Mouse (Mus musculus): ENCODE results near the gene Tent2.

Tent2 gene

GRCm38 (mm10) chr13:93191831-93192645 is at the start of gene Tent2:
Tent2 (minus strand) TSS chr13:93192385.
- DNase-seq (ENCODE audit: low read depth, low spot score): peak; percentile 97

GRCm38 (mm10) chr13:93241180-93241579 is 49.0 kb upstream of the Tent2 start:
- no peak for DNase-seq (ENCODE audit: low read depth, low spot score)

GRCm38 (mm10) chr13:93239561-93239960 is 47.4 kb upstream of the Tent2 start:
- no peak for DNase-seq (ENCODE audit: low read depth, low spot score)

GRCm38 (mm10) chr13:93239134-93239533 is 46.9 kb upstream of the Tent2 start:
- no peak for DNase-seq (ENCODE audit: low read depth, low spot score)

GRCm38 (mm10) chr13:93237677-93238398 is 45.7 kb upstream of the Tent2 start:
- peak; percentile 66 for DNase-seq (ENCODE audit: low read depth, low spot score)

- DNase-seq (ENCODE audit: low read depth, low spot score): no peak
Observed at GRCm38 (mm10) chr13:93234267-93235039, 42.3 kb upstream of the Tent2 start.

GRCm38 (mm10) chr13:93232335-93232734 is 40.1 kb upstream of the Tent2 start:
- no peak for DNase-seq (ENCODE audit: low read depth, low spot score)

- DNase-seq (ENCODE audit: low read depth, low spot score): no peak
Observed at GRCm38 (mm10) chr13:93231016-93231415, 38.8 kb upstream of the Tent2 start.

GRCm38 (mm10) chr13:93211741-93212140 is 19.6 kb upstream of the Tent2 start:
- no peak for DNase-seq (ENCODE audit: low read depth, low spot score)

- no peak for DNase-seq (ENCODE audit: low read depth, low spot score)
Observed at GRCm38 (mm10) chr13:93192646-93193026, 451 bp upstream of the Tent2 start.

- peak; percentile 47 for DNase-seq (ENCODE audit: low read depth, low spot score)
Observed at GRCm38 (mm10) chr13:93189416-93189815, 2.8 kb downstream of the Tent2 start.

- peak; percentile 32 for DNase-seq (ENCODE audit: low read depth, low spot score)
Observed at GRCm38 (mm10) chr13:93188738-93189137, 3.4 kb downstream of the Tent2 start.

GRCm38 (mm10) chr13:93187792-93188191 is 4.4 kb downstream of the Tent2 start:
- DNase-seq (ENCODE audit: low read depth, low spot score): peak; percentile 77

GRCm38 (mm10) chr13:93180351-93180750 is 11.8 kb downstream of the Tent2 start:
- peak; percentile 75 for DNase-seq (ENCODE audit: low read depth, low spot score)

GRCm38 (mm10) chr13:93179522-93179921 is 12.7 kb downstream of the Tent2 start:
- DNase-seq (ENCODE audit: low read depth, low spot score): no peak

- DNase-seq (ENCODE audit: low read depth, low spot score): no peak
Observed at GRCm38 (mm10) chr13:93177571-93177970, 14.6 kb downstream of the Tent2 start.

GRCm38 (mm10) chr13:93163303-93163702 is 28.9 kb downstream of the Tent2 start:
- no peak for DNase-seq (ENCODE audit: low read depth, low spot score)

GRCm38 (mm10) chr13:93162456-93162855 is 29.7 kb downstream of the Tent2 start:
- no peak for DNase-seq (ENCODE audit: low read depth, low spot score)

GRCm38 (mm10) chr13:93158261-93158660 is 33.9 kb downstream of the Tent2 start:
- DNase-seq (ENCODE audit: low read depth, low spot score): no peak

GRCm38 (mm10) chr13:93153280-93153679 is 38.9 kb downstream of the Tent2 start:
- DNase-seq (ENCODE audit: low read depth, low spot score): no peak

- no peak for DNase-seq (ENCODE audit: low read depth, low spot score)
Observed at GRCm38 (mm10) chr13:93144336-93145167, 47.6 kb downstream of the Tent2 start, which contains the start of gene Cmya5. Cmya5 (minus strand) TSS chr13:93144724.

Data from A20 (cell line).